Mouse (Mus musculus) embryo, embryonic 10 days (tissue): ENCODE results near the gene Map3k12.

Experiments used
- DNase-seq: peaks from one replicate; pipeline ENCODE4 v3.0.0-alpha.2; 2015; ENCODE audit warnings: low spot score

Gene Map3k12

GRCm38 (mm10) chr15:102459381-102459780 lies 57.5 kb downstream of the Map3k12 start:
- DNase-seq: no peak

- peak; percentile 97 for DNase-seq
Observed at GRCm38 (mm10) chr15:102458904-102459317, 58.0 kb downstream of the Map3k12 start, which contains the start of gene Prr13. TSS of gene Prr13 (plus strand) at chr15:102459028.

- DNase-seq: no peak
Observed at GRCm38 (mm10) chr15:102458050-102458736, 58.7 kb downstream of the Map3k12 start.

GRCm38 (mm10) chr15:102455993-102456392 lies 60.9 kb downstream of the Map3k12 start:
- DNase-seq: peak; percentile 49

GRCm38 (mm10) chr15:102451666-102452430 lies 65.0 kb downstream of the Map3k12 start:
- DNase-seq: no peak

GRCm38 (mm10) chr15:102450928-102451327 lies 65.9 kb downstream of the Map3k12 start:
- no peak for DNase-seq

- DNase-seq: no peak
Observed at GRCm38 (mm10) chr15:102449366-102449765, 67.5 kb downstream of the Map3k12 start.
